Mouse (Mus musculus) C2C12 (cell line): Measurements from ENCODE around the gene Arl15. TPM values are rescaled to one million over a fixed set of nuclear protein-coding genes. Genes with fewer than 3 reads are reported as not detected.

Source experiments
- H3K27me3 ChIP-seq: one replicate; pipeline ENCODE4 v1.6.1; 2011; ENCODE audit not compliant: control insufficient read depth, insufficient read depth, insufficient read length
- H3K36me3 ChIP-seq: one replicate; pipeline ENCODE4 v1.6.1; 2011; ENCODE audit not compliant: control insufficient read depth, insufficient read depth
- H3K4me3 ChIP-seq: one replicate; pipeline ENCODE4 v1.5.1; 2011; ENCODE audit warnings: mild to moderate bottlenecking, control low read depth; ENCODE audit not compliant: poor library complexity, insufficient read depth, severe bottlenecking
- H3K79me2 ChIP-seq: one replicate; pipeline ENCODE4 v1.6.1; 2011; ENCODE audit not compliant: control insufficient read depth, insufficient read depth
- H3K79me3 ChIP-seq: one replicate; pipeline ENCODE4 v1.6.1; 2011; ENCODE audit warnings: low read depth, control low read depth
- H3ac ChIP-seq: one replicate; pipeline ENCODE3; 2011; ENCODE audit warnings: low read depth; ENCODE audit not compliant: control insufficient read depth, insufficient read length
- CEBPB ChIP-seq: IDR thresholded peaks from one replicate; pipeline ENCODE4 v1.6.1; 2011; ENCODE audit warnings: low read depth, mild to moderate bottlenecking, control low read depth, moderate library complexity
- CTCF ChIP-seq: IDR thresholded peaks from one replicate; pipeline ENCODE4 v1.5.1; 2011; ENCODE audit not compliant: control insufficient read depth, insufficient read depth, insufficient read length
- FOSL1 ChIP-seq: IDR thresholded peaks from one replicate; pipeline ENCODE4 v1.8.0; 2011; ENCODE audit warnings: mild to moderate bottlenecking, low read length; ENCODE audit not compliant: poor library complexity, insufficient read depth, severe bottlenecking
- MAX ChIP-seq: IDR thresholded peaks from one replicate; pipeline ENCODE4 v1.6.1; 2011; ENCODE audit warnings: mild to moderate bottlenecking, control low read depth
- MYOD1 ChIP-seq: IDR thresholded peaks from one replicate; pipeline ENCODE4 v1.6.1; 2011; ENCODE audit warnings: low read depth; ENCODE audit not compliant: control insufficient read depth, insufficient read length
- MYOG ChIP-seq: IDR thresholded peaks from one replicate; pipeline ENCODE4 v1.6.1; 2011; ENCODE audit not compliant: control insufficient read depth, insufficient read length; ENCODE audit errors: extremely low read depth
- USF1 ChIP-seq: IDR thresholded peaks from one replicate; pipeline ENCODE4 v1.6.1; 2011; ENCODE audit warnings: low read depth, mild to moderate bottlenecking, control low read depth, moderate library complexity
- polyA plus RNA-seq: library from polyadenylated mRNA; unstranded; fragments of >200 nt; fragmentation: generic; extraction: Trizol; gene quantifications from one replicate; pipeline ENCODE4 v1.2.1, GENCODE M21; 2012; ENCODE audit warnings: missing spikeins

Gene Arl15
- polyA plus RNA-seq, 1 experiment, result 3.5 TPM

- Histone ChIP-seq H3K79me3 (no peaks in the 10 kb centered on the region), H3K79me2 (no peaks in the 10 kb centered on the region), H3ac (no peak overlapping the region), H3K4me3 (no peak overlapping the region), H3K27me3 (no peaks in the 10 kb centered on the region), H3K36me3 (no peaks in the 10 kb centered on the region)
- TF ChIP-seq MAX (no peak), FOSL1 (no peak), CTCF (no peak), MYOG (no peak), CEBPB (no peak)
These were observed 65.1 kb downstream of the Arl15 start for GRCm38 (mm10) chr13:113859392-113859776.

DNA sequence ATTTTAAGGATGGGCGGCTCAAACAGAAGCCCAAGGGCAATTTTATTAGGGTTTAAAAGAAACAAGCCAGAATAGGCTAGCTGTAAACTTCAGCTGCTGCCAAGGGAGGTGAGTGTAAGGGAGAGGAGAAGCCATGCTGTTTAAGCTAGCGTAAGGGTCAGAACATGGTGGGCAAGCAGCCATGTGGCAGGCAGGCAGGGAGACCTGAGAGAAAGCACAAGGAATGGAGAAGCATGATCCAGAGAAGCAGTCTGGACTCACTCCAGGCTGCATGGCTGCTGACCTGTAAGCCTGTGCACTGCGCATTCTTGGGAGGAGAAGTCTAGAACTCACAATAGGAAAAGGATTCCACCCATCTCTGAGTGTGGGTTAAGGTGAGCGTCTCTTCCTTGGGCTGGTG, 66.5 kb downstream of the Arl15 start:
- H3K27me3 ChIP-seq, result no peaks in the 10 kb centered on the region
- no peaks in the 10 kb centered on the region for H3K79me2 ChIP-seq
- no peaks in the 10 kb centered on the region for H3K36me3 ChIP-seq
- TF ChIP-seq MAX (no peak), CTCF (no peak), FOSL1 (no peak), MYOD1 (no peak), USF1 (no peak), MYOG (no peak), CEBPB (no peak)
- no peaks in the 10 kb centered on the region for H3K79me3 ChIP-seq
- no peak overlapping the region for H3ac ChIP-seq
- no peak overlapping the region for H3K4me3 ChIP-seq

GRCm38 (mm10) chr13:113861231-113861630, 66.9 kb downstream of the Arl15 start:
- H3K36me3 ChIP-seq, result no peaks in the 10 kb centered on the region

DNA sequence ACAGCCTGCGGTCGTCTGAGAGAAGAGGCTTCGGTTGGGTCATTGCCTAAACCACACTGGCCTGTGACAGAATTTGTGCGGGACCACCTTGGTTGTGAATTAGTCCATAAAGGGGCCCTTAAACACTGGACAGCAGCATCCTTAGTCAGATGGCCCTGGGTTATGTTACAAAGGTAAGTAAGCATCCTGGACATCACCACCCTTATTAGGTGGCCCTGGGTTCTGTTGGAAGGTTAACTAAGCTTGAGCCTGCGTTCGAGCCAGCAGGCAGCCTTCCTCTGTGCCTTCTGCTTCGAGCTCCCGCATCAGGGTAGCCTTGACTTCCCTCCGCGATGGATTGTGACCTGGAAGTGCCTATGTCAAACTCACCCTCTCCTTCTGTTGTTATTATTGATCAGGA, 68.6 kb downstream of the Arl15 start:
- no peak for TF ChIP-seq MYOG
- TF ChIP-seq MAX, result no peak
- no peak for TF ChIP-seq FOSL1
- TF ChIP-seq CEBPB, result no peak
- no peak for TF ChIP-seq CTCF
- TF ChIP-seq USF1, result no peak
- no peak for TF ChIP-seq MYOD1
- no peak overlapping the region for H3K4me3 ChIP-seq

More at GRCm38 (mm10) chr13:113861231-113861630, 66.9 kb downstream of the Arl15 start:
- H3K4me3 ChIP-seq, result no peak overlapping the region
- H3ac ChIP-seq, result no peak overlapping the region
- H3K79me3 ChIP-seq, result no peaks in the 10 kb centered on the region
- H3K27me3 ChIP-seq, result no peaks in the 10 kb centered on the region
- no peaks in the 10 kb centered on the region for H3K79me2 ChIP-seq
- TF ChIP-seq FOSL1 (no peak), MAX (no peak), USF1 (no peak), MYOG (no peak), CEBPB (no peak), CTCF (no peak), MYOD1 (no peak)

GRCm38 (mm10) chr13:113863688-113864087, 69.4 kb downstream of the Arl15 start:
- no peaks in the 10 kb centered on the region for H3K36me3 ChIP-seq

More for the DNA sequence above, 68.6 kb downstream of the Arl15 start:
- no peaks in the 10 kb centered on the region for H3K27me3 ChIP-seq
- no peaks in the 10 kb centered on the region for H3K36me3 ChIP-seq
- H3K79me2 ChIP-seq, result no peaks in the 10 kb centered on the region
- H3K79me3 ChIP-seq, result no peaks in the 10 kb centered on the region
- no peak overlapping the region for H3ac ChIP-seq

GRCm38 (mm10) chr13:113864278-113864677, 70.0 kb downstream of the Arl15 start:
- TF ChIP-seq FOSL1 (no peak), CTCF (no peak), USF1 (no peak)
- Histone ChIP-seq H3K27me3 (no peaks in the 10 kb centered on the region), H3K4me3 (no peak overlapping the region), H3K79me2 (no peaks in the 10 kb centered on the region), H3K79me3 (peaks cover 4% of the 10 kb centered on the region), H3ac (no peak overlapping the region), H3K36me3 (no peaks in the 10 kb centered on the region)

More at GRCm38 (mm10) chr13:113863688-113864087, 69.4 kb downstream of the Arl15 start:
- TF ChIP-seq MYOG (no peak), FOSL1 (no peak), MYOD1 (no peak), CEBPB (no peak), USF1 (no peak), MAX (no peak), CTCF (no peak)
- no peak overlapping the region for H3K4me3 ChIP-seq
- no peaks in the 10 kb centered on the region for H3K27me3 ChIP-seq
- peaks cover 2% of the 10 kb centered on the region for H3K79me3 ChIP-seq
- H3ac ChIP-seq, result no peak overlapping the region
- no peaks in the 10 kb centered on the region for H3K79me2 ChIP-seq

GRCm38 (mm10) chr13:113864893-113865292, 70.6 kb downstream of the Arl15 start:
- Histone ChIP-seq H3K4me3 (no peak overlapping the region), H3K27me3 (no peaks in the 10 kb centered on the region), H3ac (no peak overlapping the region), H3K36me3 (no peaks in the 10 kb centered on the region), H3K79me3 (peaks cover 4% of the 10 kb centered on the region), H3K79me2 (no peaks in the 10 kb centered on the region)
- no peak for TF ChIP-seq FOSL1
- TF ChIP-seq CTCF, result peak; percentile 53
